Comparison of ENCODE assay signal across 29 mouse cellular contexts in genomic region chr14:112230461-112230860, GRCm38 (mm10).
A peak's percentile ranks its signal among the peaks of the same experiment; 100 is the strongest.
DNase-seq lines count a peak whose midpoint lies in the region; ATAC-seq lines count a peak whose summit lies in the region.
"Had no signal": no experiment of that assay in that cellular context is flagged by ENCODE, and none has a peak within 500 bp of the region (broad histone marks: within the 10 kb centered on the region; RNA-seq: fewer than 3 reads in every experiment).

No protein-coding gene starts in this region.

- WGBS in forebrain, embryonic 14.5 days: 73% methylated on average over 2 of the region's 2 CpGs
- 88% methylated on average over 2 of the region's 2 CpGs for WGBS in forebrain, embryonic 12.5 days
- 81% methylated on average over 2 of the region's 2 CpGs for WGBS in midbrain, embryonic 15.5 days

- H3K4me3 ChIP-seq in forebrain, embryonic 14.5 days (ENCODE audit: low read depth, low read length): no peak overlapping the region
- no peak overlapping the region for H3K4me3 ChIP-seq in forebrain, embryonic 12.5 days (replicated peaks)
- H3K4me3 ChIP-seq in midbrain, embryonic 15.5 days: no peak overlapping the region
- H3K4me3 ChIP-seq: heart, adult 2 months; heart, embryonic 10.5 days; heart, embryonic 13.5 days had no signal

- H3K4me2 ChIP-seq in forebrain, embryonic 14.5 days (ENCODE audit: low read length): no peak overlapping the region
- no peak overlapping the region for H3K4me2 ChIP-seq in forebrain, embryonic 12.5 days
- H3K4me2 ChIP-seq in midbrain, embryonic 15.5 days: no peak overlapping the region
- H3K4me2 ChIP-seq: heart, embryonic 13.5 days; hindbrain, embryonic 14.5 days had no signal

- no peaks in the 10 kb centered on the region for H3K4me1 ChIP-seq in forebrain, embryonic 14.5 days (ENCODE audit: control insufficient read depth, insufficient read depth, low read length)
- H3K4me1 ChIP-seq in forebrain, embryonic 12.5 days: no peaks in the 10 kb centered on the region
- H3K4me1 ChIP-seq in midbrain, embryonic 15.5 days: no peaks in the 10 kb centered on the region
- H3K4me1 ChIP-seq: heart, embryonic 10.5 days; heart, embryonic 13.5 days had no signal

- no peaks in the 10 kb centered on the region for H3K27me3 ChIP-seq in forebrain, embryonic 14.5 days (replicated peaks; ENCODE audit: control insufficient read depth, insufficient read depth, low read length)
- no peaks in the 10 kb centered on the region for H3K27me3 ChIP-seq in forebrain, embryonic 12.5 days
- H3K27me3 ChIP-seq in midbrain, embryonic 15.5 days (replicated peaks): no peaks in the 10 kb centered on the region
- H3K27me3 ChIP-seq: CH12.LX; heart, embryonic 13.5 days; Patski had no signal

- H3K9ac ChIP-seq in forebrain, embryonic 14.5 days (ENCODE audit: low read length): no peak overlapping the region
- H3K9ac ChIP-seq in forebrain, embryonic 12.5 days: no peak overlapping the region
- H3K9ac ChIP-seq in midbrain, embryonic 15.5 days: no peak overlapping the region
- H3K9ac ChIP-seq: heart, embryonic 13.5 days; hindbrain, embryonic 14.5 days had no signal

- DNase-seq in forebrain, embryonic 14.5 days (ENCODE audit: low spot score): peak; percentile 40
- peak; percentile 2 to 24 for DNase-seq in frontal cortex, adult 2 months (ENCODE audit: extremely low spot score in 1 of 2, low spot score in 1 of 2)
- no peak for DNase-seq in frontal cortex, postnatal 14 days (ENCODE audit: low spot score in 2 of 2)
- peak; percentile 20 for DNase-seq in brain, adult 2 months (ENCODE audit: low read depth, low spot score)
- DNase-seq in brain, embryonic 18.5 days (ENCODE audit: low read depth, low spot score): peak; percentile 22
- no peak for DNase-seq in ovary, postnatal 10 days (ENCODE audit: low spot score)
- DNase-seq: adrenal gland, postnatal 10 days; adrenal gland, postnatal 36 days; B cell, adult 2 months; cerebellum, adult 18-20 months; cerebellum, adult 9-10 months; cerebellum, postnatal 14 days; gastrocnemius, postnatal 10 days; gastrocnemius, postnatal 36 days; heart, adult 2 months; heart, postnatal 14 days; heart, postnatal 4 days; kidney, adult 18-20 months had no signal

- no peaks in the 10 kb centered on the region for H3K36me3 ChIP-seq in forebrain, embryonic 14.5 days (ENCODE audit: control insufficient read depth, insufficient read depth, low read length)
- no peaks in the 10 kb centered on the region for H3K36me3 ChIP-seq in forebrain, embryonic 12.5 days (replicated peaks)
- H3K36me3 ChIP-seq in midbrain, embryonic 15.5 days (replicated peaks): no peaks in the 10 kb centered on the region
- H3K36me3 ChIP-seq: G1E; heart, embryonic 10.5 days; heart, embryonic 13.5 days had no signal

- H3K27ac ChIP-seq in forebrain, embryonic 14.5 days (ENCODE audit: low read depth, low read length): no peak overlapping the region
- no peak overlapping the region for H3K27ac ChIP-seq in forebrain, embryonic 12.5 days
- H3K27ac ChIP-seq in midbrain, embryonic 15.5 days: no peak overlapping the region
- H3K27ac ChIP-seq: heart, adult 2 months; heart, embryonic 10.5 days; heart, embryonic 13.5 days; hindbrain, embryonic 14.5 days; hindbrain, postnatal 0 days had no signal

- peak; percentile 46; the same call in 1 of the 2 replicates for ATAC-seq in forebrain, embryonic 14.5 days
- ATAC-seq in forebrain, embryonic 12.5 days (ENCODE audit: low FRiP score): no peak
- ATAC-seq in midbrain, embryonic 15.5 days (replicated peaks): no peak
- ATAC-seq: hindbrain, postnatal 0 days; inflammation-experienced regulatory T-cells, adult 6 months; intestine, embryonic 16.5 days; Patski had no signal

- H3K9me3 ChIP-seq in forebrain, embryonic 14.5 days (replicated peaks; ENCODE audit: control insufficient read depth, low read length): no peaks in the 10 kb centered on the region
- H3K9me3 ChIP-seq in forebrain, embryonic 12.5 days: no peaks in the 10 kb centered on the region
- H3K9me3 ChIP-seq in midbrain, embryonic 15.5 days: no peaks in the 10 kb centered on the region
- H3K9me3 ChIP-seq: G1E; heart, embryonic 10.5 days; heart, embryonic 13.5 days had no signal

Comparison
In these comparisons a context has a peak if more than half of its experiments do, and no peak if none do; other contexts are left out.
1. DNase-seq: peak in forebrain, embryonic 14.5 days (single experiment), frontal cortex, adult 2 months (2 of 2), brain, adult 2 months (single experiment) and brain, embryonic 18.5 days (single experiment); none in frontal cortex, postnatal 14 days (0 of 2) and ovary, postnatal 10 days (single experiment).